Mouse (Mus musculus): ENCODE results near the gene Arid1b. TPM values are rescaled to one million over a fixed set of nuclear protein-coding genes. Genes with fewer than 3 reads are reported as not detected.

The Arid1b gene
- polyA plus RNA-seq, 1 experiment from 2014 or later: 12.5 TPM

- H3K36me3 ChIP-seq: no peaks in the 10 kb centered on the region
- ATAC-seq (ENCODE audit: low FRiP score, low read depth): no peak
- H3K27ac ChIP-seq: no peak overlapping the region
- H3K4me2 ChIP-seq (replicated peaks): no peak overlapping the region
- H3K9ac ChIP-seq: no peak overlapping the region
- no peaks in the 10 kb centered on the region for H3K4me1 ChIP-seq
- no peaks in the 10 kb centered on the region for H3K27me3 ChIP-seq
- H3K4me3 ChIP-seq: no peak overlapping the region
- WGBS: 92% methylated on average over 1 of the region's 1 CpGs
- no peaks in the 10 kb centered on the region for H3K9me3 ChIP-seq
Measured at GRCm38 (mm10) chr17:5385694-5386093, 391.6 kb downstream of the Arid1b start.

- Histone ChIP-seq H3K36me3 (no peaks in the 10 kb centered on the region), H3K4me1 (no peaks in the 10 kb centered on the region), H3K27me3 (no peaks in the 10 kb centered on the region), H3K4me3 (no peak overlapping the region), H3K4me2 (replicated peaks) (no peak overlapping the region), H3K27ac (no peak overlapping the region), H3K9ac (no peak overlapping the region), H3K9me3 (no peaks in the 10 kb centered on the region)
- ATAC-seq (ENCODE audit: low FRiP score, low read depth): no peak
- WGBS: 92% methylated on average over 12 of the region's 12 CpGs
Measured at GRCm38 (mm10) chr17:5386885-5387545, 392.9 kb downstream of the Arid1b start.

- Histone ChIP-seq H3K36me3 (no peaks in the 10 kb centered on the region), H3K9me3 (peaks cover 2% of the 10 kb centered on the region; the same call in 1 of the 2 replicates), H3K4me1 (no peaks in the 10 kb centered on the region), H3K4me3 (no peak overlapping the region), H3K9ac (no peak overlapping the region), H3K27ac (no peak overlapping the region), H3K27me3 (no peaks in the 10 kb centered on the region), H3K4me2 (replicated peaks) (no peak overlapping the region)
- ATAC-seq (ENCODE audit: low FRiP score, low read depth): no peak
- 71% methylated on average over 3 of the region's 3 CpGs for WGBS
Measured at GRCm38 (mm10) chr17:5388351-5388750, 394.2 kb downstream of the Arid1b start.

DNA sequence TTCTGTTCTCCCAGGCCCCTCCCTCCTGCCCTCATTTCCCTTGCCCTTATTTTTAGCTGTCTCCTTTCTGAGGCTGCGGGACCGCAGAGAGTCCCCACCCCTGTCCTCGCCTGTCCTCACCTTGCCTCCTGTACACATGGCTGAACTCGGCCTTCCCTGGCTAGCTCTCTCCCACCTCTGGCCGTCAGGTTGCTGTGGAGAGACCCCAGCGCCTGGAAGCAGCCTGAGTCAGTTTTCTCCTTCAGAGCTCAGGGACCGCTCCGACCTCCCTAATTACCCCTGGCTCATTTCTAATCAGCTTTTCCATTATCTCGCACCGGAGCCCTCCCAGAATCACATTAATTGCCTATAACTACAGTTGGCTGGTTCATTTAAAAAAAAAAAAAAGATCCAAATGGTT is 396.6 kb downstream of the Arid1b start:
- ATAC-seq (ENCODE audit: low FRiP score, low read depth): no peak
- H3K27ac ChIP-seq: no peak overlapping the region
- no peak overlapping the region for H3K9ac ChIP-seq
- H3K27me3 ChIP-seq: no peaks in the 10 kb centered on the region
- H3K9me3 ChIP-seq: peaks cover 3% of the 10 kb centered on the region; the same call in 1 of the 2 replicates
- WGBS: 56% methylated on average over 10 of the region's 10 CpGs
- H3K4me2 ChIP-seq (replicated peaks): no peak overlapping the region
- H3K36me3 ChIP-seq: no peaks in the 10 kb centered on the region
- no peak overlapping the region for H3K4me3 ChIP-seq
- H3K4me1 ChIP-seq: no peaks in the 10 kb centered on the region

GRCm38 (mm10) chr17:5395454-5396205 is 401.5 kb downstream of the Arid1b start:
- Histone ChIP-seq H3K9me3 (peaks cover 3% of the 10 kb centered on the region; the same call in 1 of the 2 replicates), H3K36me3 (no peaks in the 10 kb centered on the region), H3K4me2 (replicated peaks) (no peak overlapping the region), H3K4me1 (0 out of 2 replicates have a peak, but pooled peaks cover 3% of the 10 kb centered on the region), H3K27me3 (no peaks in the 10 kb centered on the region), H3K27ac (no peak overlapping the region), H3K4me3 (no peak overlapping the region), H3K9ac (no peak overlapping the region)
- WGBS: 79% methylated on average over 16 of the region's 16 CpGs
- ATAC-seq (ENCODE audit: low FRiP score, low read depth): no peak

DNA sequence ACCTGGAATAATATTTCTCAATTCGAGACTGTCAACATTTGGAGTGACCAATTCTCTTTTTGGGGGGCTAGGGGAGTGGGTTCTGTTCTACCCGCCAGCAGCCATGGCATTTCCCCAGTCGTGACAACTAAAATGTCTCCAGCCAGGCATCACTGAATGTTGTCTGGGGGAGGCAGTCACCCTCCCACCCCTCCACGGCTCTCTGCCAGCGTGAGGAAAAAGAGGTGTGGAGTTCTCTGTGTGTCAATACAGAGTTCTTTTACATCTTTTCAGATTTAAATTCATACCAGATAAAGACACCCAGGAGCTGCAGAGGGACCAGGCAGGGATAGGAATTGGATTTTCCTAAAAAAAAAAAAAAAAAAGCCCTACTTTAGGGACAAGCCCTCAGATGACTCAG is 402.1 kb downstream of the Arid1b start:
- 74% methylated on average over 5 of the region's 5 CpGs for WGBS
- Histone ChIP-seq H3K27ac (no peak overlapping the region), H3K4me2 (replicated peaks) (no peak overlapping the region), H3K27me3 (no peaks in the 10 kb centered on the region), H3K9ac (no peak overlapping the region), H3K9me3 (peaks cover 3% of the 10 kb centered on the region; the same call in 1 of the 2 replicates), H3K36me3 (no peaks in the 10 kb centered on the region), H3K4me1 (0 out of 2 replicates have a peak, but pooled peaks cover 6% of the 10 kb centered on the region), H3K4me3 (no peak overlapping the region)
- ATAC-seq (ENCODE audit: low FRiP score, low read depth): no peak
